Mouse (Mus musculus): ENCODE measurements around the gene Tmem198.

GRCm38 (mm10) chr1:75457710-75458024 is 21.7 kb upstream of the Tmem198 start:
- TF ChIP-seq CTCF (IDR thresholded peaks at IDR 0.05; ENCODE audit: extremely low read depth, insufficient read length, insufficient replicate concordance, low read depth, low read length) (no peak), POLR2A (IDR thresholded peaks at IDR 0.05; ENCODE audit: low read depth, low read length) (no peak)
